Mouse (Mus musculus) left cerebral cortex, adult 9 months (tissue): ENCODE measurements around the gene Ap2a1.

Experiments used
- DNase-seq, 2 experiments: peaks; one replicate each; pipeline ENCODE4 v3.0.0; 2022; ENCODE audit warnings: low spot score in 2 of 2

Ap2a1 gene

DNA sequence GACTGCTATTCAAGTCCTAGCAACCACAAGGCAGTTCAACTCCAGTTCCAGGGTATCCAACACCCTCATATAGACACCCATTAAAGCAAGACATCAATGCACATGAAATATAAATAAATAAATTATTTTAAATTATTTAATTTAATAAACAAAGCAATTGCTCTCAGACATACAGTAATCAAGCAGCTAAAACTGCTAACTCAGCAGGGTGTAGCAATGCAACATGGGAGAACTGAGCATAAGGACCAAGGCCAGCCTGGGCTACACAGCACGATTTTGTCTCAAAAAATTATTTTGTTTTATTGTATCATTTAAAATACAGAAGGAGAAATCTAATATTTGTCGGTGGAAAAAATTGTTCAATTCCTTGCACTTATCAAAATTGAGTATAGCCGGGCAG lies 35.1 kb downstream of the Ap2a1 start:
- DNase-seq, result no peak

DNA sequence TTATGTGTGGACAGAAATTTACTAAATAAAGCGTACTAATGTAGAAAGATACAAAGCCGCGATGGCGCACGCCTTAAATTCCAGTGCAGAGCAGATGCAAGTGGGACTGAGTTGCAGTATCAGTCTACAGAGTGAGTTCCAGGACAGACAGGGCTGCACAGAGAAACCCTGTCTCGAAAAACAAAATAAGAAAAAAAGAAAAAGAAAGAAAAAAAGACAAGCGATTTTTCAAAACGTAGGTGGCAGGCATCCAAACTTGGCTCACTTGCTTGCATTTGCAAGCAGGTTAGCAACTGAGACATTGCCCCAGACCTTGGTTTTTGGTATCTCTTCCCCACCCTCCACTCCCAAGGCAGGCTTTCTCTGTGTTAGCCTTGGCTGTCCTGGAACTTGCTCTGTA lies 36.1 kb downstream of the Ap2a1 start:
- DNase-seq, result no peak

DNA sequence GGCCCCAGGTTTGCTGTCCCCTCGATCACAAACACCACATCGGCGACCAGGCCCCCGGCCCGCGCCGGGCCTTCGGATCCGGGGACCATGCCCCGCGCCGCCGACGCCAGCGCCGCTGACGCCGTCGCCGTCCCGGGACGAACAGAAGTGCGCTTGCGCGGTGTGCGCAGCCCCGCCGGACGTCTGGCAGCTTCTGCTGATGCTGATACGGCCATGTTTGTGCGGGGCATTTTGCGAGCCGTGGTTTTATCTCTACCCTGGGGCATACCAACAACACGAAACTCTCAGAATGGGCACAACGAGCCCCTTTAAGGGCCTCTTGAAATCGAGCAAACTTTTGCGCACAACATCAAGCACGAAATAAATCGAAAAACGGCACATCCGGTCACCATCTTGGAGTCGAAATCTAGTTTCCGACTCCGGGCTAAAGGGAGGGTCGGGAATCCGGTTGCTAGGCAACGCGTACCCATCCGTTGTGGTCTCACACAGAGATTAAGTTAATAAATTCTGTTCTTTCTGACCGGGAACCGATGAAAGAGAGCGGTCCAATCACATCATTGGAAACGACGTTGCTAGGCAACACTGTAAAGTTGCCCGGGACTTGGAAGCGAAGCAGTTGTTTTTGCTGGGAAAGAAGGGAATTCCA lies 36.9 kb downstream of the Ap2a1 start, which contains the start of gene Med25:
Gene Med25, minus strand, starts transcription at position 437 of the 646 bp plus-strand sequence.
- DNase-seq, result peak; percentile 95 to 96

DNA sequence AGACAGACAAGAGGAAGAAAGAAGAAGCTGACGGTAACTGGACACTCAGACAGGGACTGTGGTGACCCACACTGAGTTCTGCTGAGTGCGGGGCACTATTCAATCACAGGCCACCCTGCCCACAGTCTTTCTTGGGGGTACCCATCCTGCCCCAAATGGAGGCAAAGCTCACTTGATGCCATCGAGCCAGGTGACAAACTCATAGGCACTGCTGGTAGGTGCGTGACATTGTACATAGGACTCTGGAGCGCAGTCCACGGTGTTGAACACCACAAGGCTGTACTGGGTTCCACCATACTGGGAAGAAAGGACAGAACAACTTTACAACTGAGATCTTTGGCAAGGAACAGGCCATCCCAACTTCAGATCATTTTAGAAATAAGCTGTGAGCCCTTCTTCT lies 37.7 kb downstream of the Ap2a1 start:
- DNase-seq, result no peak

DNA sequence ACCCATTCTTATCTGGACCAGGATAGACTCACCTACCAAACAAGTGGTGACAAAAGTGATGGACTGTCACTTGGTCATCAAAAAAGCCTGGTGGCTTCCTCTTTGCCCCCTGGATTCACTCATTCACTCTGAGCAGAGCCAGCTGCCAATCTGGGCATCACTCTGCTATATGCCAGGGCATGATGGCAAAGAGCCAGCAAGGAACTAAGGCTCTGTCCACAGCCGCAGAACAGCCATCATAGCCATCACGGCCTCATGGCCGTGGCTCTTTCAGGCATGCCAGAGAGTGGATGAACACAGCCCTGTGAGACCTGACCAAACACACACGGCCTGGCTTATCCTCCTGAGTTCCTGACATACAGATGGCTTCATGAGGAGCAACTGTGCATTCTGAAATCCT lies 38.6 kb downstream of the Ap2a1 start:
- DNase-seq, result no peak

DNA sequence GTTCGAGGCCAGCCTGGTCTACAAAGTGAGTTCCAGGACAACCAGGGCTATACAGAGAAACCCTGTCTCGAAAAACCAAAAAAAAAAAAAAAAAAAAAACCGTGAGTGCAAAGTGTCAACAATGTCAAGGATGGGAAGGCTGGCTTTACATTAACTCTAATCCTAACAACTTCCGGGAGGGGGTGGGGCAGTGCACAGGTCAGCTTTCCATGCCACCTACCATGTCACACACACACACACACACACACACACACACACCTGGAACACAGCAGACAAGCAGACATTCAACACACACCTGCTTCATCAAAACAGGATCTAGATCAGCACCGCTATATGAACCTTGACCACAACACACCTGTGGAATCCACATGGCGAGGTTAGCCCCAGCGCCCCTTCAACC lies 39.1 kb downstream of the Ap2a1 start:
- no peak for DNase-seq

DNA sequence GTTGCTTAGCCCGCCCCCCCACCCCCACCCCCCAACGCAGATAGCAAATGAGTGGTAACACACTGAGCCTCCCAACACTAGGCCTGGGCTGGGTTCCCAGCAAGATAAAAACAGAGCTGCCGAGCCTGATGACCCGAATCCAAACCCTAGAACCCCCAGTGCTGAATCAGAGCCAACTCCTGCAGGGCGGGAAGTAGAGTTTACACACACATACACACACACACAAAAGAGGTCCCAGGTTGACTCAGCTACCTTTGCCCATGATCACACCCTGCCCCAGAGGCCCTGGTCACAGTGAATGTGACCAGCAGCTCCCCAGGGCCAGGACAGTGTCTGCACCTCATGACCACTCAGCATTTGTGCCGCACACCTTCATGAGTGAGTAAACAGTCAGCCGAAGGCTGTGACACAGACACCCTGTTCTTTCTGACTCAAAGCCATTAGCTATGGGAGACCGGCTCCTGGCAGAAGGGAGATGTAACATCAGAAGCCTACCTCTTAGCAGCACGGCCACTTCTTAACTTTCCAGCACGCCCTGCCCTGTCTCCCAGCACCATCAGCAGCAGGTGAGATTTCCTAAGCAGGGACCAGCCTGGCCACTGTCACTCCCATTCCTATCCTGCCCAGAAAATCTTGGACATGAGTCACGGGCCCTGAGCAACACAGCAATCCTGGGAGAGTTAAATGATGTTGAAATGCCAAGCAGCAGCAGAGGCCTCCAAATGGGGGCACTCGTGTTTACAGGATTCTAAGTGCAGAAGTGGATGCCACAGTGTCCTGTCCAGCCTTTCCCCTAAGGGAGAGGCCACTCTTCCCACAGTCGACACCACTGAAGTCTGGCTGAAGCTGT lies 40.8 kb downstream of the Ap2a1 start:
- DNase-seq, result peak in 1 of 2 experiments; percentile 2

DNA sequence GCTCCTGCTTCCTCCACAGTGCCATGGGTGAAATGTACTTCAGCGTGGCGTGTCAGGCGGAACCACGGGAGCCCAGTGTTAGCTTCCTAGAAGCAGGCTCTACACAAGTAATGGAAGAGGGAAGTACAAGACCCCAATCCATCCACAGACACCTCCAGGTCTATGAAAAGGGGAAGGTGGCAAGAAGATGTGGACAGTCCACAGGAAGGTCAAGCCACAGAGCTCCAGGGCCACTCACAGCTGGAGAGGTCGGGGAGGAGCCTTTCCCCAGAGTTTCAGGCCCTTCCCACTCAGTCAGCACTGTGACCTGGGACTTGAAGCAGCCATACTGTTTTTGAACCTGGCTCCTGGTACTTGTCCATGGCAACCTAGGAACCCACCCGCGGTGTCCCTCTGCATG lies 42.3 kb downstream of the Ap2a1 start:
- DNase-seq, result peak in 1 of 2 experiments; percentile 3

DNA sequence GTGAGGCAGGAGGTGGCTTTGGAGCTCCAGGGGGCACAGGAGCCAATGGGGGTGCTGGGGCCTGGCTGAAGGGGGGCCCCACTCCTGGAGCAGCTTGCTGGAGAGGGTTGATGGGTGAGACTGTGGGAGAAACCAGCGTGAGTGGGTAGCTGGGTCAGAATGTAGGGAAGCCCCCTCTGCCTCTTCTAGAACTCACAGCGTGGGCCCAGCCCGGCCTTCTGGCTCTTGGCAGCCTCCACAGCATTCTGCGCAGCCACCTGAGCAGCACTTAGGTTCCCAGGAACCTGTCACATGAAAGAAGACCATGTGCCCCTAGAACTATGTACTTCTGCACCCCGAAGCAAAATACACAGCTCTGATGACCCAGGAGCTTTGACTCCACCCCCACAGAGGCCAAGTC lies 44.7 kb downstream of the Ap2a1 start:
- DNase-seq, result no peak

DNA sequence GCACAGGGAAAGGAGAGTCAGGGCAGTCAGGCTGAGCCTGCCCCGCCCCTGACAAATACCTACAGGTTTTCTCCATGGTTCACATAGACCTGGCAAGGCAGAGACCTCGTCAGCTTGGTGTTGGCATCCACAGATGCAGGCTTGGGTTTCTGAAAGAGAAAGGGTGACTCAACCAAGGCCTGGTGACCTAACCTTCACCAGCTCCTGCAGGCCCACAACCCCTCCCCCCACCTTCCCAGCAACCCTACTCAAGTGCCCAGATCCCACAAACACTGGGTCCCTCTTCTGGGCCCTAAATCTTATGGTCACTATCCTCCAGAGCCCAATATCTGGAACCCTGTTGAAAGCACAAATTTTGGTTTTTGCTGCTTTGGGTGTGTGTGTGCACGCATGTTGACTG lies 46.3 kb downstream of the Ap2a1 start:
- no peak for DNase-seq

DNA sequence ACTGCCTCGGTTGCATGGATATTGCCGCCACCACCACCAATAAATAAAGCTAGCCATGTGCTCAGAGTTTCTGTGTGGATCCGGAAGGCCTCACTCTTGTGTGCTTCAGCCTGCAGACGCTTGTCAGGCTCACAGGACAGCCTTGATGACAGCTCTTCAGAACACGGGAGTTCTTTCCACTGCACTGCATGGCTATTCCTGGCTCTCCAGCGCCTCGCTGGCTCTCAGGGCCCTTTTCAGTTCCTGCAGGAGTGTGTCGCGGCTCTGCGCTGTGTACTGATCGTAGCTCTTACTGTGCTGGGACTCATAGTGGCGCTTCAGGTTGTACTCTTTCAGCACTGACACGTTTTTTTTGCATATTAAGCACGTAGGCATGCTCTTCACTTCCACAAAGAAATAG lies 51.5 kb downstream of the Ap2a1 start:
- DNase-seq, result peak in 1 of 2 experiments; percentile 5

DNA sequence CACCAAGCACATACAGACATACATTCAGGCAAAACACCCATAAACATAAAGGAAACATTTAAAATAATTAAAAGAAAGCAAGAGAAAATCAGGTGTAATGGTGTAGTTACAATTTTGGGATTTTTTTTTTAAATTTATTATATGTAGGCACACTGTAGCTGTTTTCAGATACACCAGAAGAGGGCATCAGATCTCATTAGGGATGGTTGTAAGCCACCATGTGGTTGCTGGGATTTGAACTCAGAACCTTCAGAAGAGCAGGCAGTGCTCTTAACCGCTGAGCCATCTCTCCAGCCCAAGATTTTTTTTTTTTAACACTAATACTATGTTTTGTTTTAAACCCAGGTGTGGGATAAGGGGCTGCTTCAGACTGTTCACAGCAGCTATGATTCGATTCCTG lies 57.5 kb downstream of the Ap2a1 start:
- DNase-seq, result peak in 1 of 2 experiments; percentile 1

DNA sequence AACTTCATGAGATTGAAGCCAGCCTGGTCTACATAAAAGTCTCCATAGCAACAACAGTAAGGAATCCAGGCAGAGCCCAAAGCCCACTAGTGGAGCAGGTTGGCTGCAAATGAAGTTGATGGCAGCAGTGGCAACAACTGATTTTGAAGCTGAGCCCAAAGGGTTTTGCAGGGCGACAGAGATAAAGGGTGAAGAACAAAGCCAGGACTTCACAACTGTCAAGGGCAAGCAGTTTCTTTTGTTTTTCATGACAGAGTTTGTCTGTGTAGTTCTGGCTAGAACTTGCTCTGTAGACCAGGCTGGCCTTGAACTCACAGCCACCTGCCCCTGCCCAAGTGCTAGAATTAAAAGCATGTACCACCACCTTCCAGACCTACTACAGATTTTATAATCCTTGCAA lies 58.1 kb downstream of the Ap2a1 start:
- DNase-seq, result no peak

DNA sequence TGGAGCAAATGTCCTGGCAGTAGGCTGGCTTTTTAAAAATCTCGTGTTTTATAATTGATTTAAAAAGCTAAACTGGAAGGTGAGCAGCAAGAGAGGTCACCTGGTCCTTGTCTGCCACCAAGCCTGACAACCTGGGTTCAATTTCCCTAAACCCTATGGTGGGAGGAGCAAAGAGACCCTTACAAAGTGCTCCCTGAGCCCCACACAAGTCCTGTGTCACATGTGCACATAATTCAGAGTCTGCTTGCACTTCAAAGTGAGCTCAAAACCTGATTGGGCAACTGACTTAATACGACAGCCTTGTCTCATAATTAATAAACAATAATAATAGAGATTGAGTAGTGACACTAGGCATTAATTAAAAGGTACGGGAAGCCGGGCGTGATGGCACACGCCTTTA lies 58.7 kb downstream of the Ap2a1 start:
- no peak for DNase-seq

DNA sequence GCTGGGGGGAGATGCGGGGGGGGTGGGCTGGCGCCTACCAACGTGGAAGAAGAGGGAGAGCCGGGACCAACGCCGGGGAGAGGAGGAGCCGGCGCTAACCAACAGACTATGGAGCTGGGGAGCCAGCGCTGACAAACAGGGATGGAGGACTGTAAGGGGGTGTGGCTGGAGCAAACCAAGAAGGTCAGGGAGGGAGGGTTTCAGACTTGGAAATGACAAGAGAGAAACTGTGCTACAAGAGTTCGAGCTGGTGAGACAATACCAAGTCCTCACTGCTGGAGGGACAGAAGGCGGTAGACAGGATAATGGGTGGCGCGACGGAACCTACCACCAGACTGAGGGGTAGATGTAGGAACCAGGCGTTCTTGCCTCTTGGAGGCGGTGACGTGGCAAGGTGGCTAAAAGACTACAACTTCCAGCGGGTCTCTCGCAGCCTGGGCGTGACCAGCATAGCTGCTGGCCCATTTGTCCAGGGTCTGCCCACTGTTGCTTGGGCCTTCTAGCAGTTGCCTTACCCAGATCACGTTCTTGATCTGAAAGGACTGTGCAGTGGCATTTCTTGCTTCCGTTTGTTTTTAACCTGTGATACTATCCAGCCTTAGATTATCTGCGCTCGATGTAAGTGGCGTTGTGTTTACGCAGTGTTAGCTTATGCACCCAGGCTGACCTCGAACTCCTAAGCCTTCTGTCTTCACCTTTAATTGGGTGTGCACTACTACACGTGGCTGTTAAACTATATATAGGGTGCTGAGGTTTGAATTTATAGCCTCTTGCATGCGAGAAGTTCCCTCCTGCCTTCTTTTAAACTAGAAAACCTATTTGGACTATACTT lies 59.4 kb downstream of the Ap2a1 start, which contains the start of gene Ptov1:
Gene Ptov1, minus strand, starts transcription at position 92 of the 832 bp plus-strand sequence.
- peak; percentile 97 to 98 for DNase-seq

DNA sequence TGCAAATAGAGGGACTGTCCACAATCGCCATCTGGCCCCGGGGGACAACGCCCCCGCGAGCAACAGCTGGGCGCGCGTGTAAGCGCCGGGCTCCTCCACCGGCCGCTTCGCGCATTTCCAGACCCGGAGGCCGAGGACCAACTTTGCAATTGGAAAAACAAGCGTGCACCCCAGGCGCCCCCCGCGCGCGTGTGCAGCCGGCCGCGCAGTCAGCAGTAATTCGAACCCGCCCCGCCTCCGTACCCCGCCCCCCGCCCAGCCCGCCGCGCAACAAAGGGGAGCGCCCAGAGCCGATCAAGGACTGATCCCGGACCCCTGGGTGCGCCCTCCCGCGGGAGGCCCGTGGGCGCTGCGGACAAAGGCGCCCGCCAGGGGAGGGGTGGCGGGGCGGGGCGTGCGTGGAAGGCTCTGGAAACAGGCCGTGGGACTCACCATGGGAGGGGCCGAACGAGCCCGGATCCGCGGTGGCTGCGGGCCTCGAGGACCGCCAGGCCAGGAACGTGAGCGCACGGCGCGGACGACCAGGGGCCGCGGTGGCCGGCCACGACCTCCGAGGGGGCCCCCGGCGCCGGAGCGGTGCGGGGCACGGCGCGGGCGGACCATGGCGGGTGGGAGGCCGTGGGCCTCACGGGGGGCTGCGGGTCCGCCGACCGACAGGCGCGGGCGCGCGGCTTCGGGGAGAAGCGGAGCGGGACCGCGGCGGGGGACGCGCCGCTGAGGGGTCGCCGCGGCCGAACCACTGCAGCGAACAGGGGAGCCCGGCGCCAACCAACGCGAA lies 60.2 kb downstream of the Ap2a1 start:
- peak in 1 of 2 experiments; percentile 43 for DNase-seq

DNA sequence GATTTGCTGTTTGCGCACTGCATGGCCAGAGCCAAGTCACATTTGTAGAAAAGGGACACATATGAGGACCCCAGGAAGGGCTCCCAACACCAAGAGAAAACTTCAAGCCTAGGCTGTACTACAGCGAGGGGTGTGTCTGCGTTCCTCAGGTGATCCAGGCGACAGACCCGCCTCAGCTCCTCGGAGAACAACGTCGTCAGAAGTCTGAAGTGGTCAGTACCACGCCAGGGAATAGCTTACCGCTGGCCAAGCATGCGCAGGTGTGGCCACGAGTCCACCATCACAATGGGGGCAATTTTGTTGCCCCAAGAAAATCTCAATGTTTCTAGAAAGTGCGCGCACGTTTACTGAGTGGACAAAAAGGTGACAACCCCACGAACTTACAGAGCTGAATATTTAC lies 60.8 kb downstream of the Ap2a1 start:
- peak in 1 of 2 experiments; percentile 5 for DNase-seq

DNA sequence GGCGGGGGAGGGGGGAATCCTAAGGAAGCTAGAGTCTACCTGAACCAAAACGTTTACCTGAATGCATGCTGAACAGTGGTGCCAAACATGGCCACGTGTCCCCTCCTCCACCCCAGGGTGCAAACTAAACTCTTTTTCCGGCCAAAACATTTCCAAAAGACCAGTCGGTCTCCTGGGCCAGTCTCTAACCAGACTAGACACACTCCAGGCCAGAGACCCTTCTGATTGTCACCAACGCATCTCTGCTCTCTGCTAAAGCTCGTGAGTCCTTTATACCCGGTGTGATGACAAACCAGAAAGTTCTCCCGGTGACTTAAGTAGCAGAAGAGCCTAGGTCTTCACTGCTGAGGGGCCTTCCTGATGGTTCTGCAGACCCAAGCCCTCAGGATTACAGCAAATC lies 61.5 kb downstream of the Ap2a1 start:
- peak in 1 of 2 experiments; percentile 7 for DNase-seq

DNA sequence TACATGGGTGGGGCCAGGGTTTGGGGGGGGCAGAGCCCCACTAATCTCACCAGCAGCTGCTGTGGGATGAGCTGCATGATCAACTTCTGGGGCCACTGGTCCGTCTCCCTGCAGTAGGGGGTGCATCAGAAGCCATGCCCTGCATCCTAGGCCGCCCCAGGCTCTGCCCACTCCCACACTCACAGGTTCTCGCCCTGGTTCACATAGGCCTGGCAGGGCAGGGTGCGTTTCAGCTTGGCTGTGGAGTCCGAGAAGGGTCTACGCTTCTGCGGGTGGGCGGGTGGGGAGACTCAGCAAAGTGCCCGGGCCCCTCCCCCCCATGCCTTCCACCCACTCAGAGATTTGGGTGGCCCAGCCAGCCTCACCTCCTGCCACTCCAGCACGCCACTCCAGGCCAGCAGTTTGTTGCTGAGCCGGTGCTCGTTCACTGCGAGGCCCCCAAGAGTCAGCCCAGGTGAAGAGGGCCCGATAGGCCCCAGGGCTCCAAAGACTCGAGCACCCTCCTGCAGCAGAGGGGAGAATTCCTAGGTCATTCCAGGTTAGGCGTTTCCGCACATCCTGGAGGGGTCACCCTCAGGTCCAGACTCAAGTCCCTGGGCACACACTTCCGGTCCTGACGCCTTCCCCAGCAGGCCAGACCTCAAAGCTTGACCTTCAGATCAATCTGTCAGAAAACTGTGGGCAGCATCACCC lies 62.1 kb downstream of the Ap2a1 start:
- DNase-seq, result peak in 1 of 2 experiments; percentile 3

DNA sequence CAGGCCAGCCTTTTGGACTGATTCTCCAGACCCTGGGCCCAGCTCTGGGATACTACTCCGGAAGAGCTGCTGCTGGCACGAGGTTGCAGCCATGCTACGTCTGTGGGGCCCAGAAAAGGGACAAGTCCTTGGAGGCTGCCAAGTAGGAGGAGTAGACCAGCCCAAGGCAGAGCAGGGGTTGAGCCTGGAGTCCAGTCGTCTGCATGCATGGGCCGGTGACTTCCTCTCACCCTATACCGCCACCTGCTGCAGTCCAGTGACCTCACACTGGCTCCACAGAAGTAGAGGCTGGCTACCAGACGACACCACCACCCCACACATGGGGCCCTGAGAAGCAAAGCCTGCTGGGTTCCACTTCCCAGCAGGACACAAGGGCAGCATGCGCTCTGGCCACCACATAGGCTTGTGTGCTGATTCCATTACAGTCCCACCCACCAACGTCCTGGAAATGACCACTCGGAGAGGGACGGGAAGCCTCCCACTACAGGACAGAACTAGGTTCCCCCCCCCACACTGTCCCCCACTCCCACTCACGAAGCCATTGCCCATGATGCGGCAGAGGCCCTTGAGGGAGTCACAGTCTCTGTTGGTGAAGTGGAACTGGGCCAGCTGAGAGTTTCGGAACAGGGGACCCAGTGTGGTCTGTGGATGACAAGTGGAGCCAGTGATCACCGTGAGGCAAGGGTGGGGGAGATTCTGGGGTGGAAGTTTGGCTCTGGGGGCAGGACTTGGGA lies 62.9 kb downstream of the Ap2a1 start:
- DNase-seq, result no peak
